ENCODE assay signal across 1 mouse cellular context in the genomic region with DNA sequence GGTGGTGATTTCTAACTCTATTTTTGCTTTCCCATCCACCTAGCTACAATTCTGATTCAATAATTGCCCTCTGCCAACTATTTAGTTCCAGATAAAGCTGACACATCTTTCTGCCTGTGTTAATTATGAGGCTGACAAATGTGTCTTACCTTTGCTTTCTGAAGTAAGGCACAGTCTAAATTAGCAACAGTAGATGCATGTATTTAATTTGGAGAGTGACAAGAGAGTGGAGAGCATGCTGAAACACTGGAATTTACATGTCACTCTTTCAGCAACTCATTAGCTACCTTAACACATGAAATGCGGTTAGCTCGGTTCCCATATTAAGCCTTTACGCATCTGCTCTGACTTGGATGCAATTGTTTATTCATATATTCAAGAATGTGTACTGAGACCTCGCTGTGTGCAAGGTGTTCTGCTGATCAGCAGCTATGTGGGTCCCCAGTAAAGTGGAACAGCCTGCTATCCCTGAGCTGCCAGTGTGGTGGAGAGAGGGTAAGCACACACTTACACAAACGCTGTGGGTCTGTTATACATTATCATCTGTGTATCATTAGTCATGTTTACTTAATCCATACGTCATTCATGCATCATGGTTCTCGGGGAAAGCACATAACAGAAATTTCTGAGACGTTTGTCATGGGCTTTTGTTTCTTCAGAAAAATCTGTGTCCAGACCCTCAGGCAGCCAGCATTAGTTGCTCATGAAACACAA.
TF ChIP-seq lines count a peak whose summit lies in the region.

No protein-coding gene starts in this region.

TF ChIP-seq in myocyte, 11 proteins besides CTCF, POLR2A, EP300 and RAD21:
- no peak for TF ChIP-seq USF1 (IDR thresholded peaks at IDR 0.05; ENCODE audit: low read depth)
- no peak for TF ChIP-seq MYOD1 (IDR thresholded peaks at IDR 0.05; ENCODE audit: control insufficient read depth in 1 of 3, insufficient read length in 2 of 3, low read depth in 2 of 3)
- TF ChIP-seq POLR2AphosphoS2 (IDR thresholded peaks at IDR 0.05; ENCODE audit: insufficient read length, low read depth) = no peak
- TF ChIP-seq MYOG (IDR thresholded peaks at IDR 0.05; ENCODE audit: control insufficient read depth in 1 of 3, insufficient read depth in 1 of 3, insufficient read length in 2 of 3, low read depth in 2 of 3) = no peak
- TF ChIP-seq TCF3 (IDR thresholded peaks at IDR 0.05; ENCODE audit: insufficient read length, low read depth) = no peak
- TF ChIP-seq REST (IDR thresholded peaks at IDR 0.05; ENCODE audit: insufficient read depth, insufficient read length) = no peak
- no peak for TF ChIP-seq CEBPB (IDR thresholded peaks at IDR 0.05; ENCODE audit: insufficient read depth, poor library complexity, severe bottlenecking)
- no peak for TF ChIP-seq E2F4 (IDR thresholded peaks at IDR 0.05; ENCODE audit: insufficient read depth)
- no peak for TF ChIP-seq MAX (IDR thresholded peaks at IDR 0.05; ENCODE audit: low read depth)
- no peak for TF ChIP-seq TCF12 (IDR thresholded peaks at IDR 0.05; ENCODE audit: insufficient read depth, poor library complexity, severe bottlenecking)
- no peak for TF ChIP-seq SRF (IDR thresholded peaks at IDR 0.05; ENCODE audit: control insufficient read depth, insufficient read length, low read depth)
